Mouse (Mus musculus): ENCODE data around the gene Rtf2.

GRCm38 (mm10) chr2:172510056-172510712 lies 69.8 kb downstream of the Rtf2 start:
- TF ChIP-seq EP300 (IDR thresholded peaks at IDR 0.05; ENCODE audit: insufficient read depth, low read depth, low read length): no peak
- TF ChIP-seq POLR2A (IDR thresholded peaks at IDR 0.05; ENCODE audit: insufficient read depth, low read depth, low read length): no peak
- TF ChIP-seq CTCF (IDR thresholded peaks at IDR 0.05): no peak
